Mouse (Mus musculus): ENCODE measurements around the gene Asf1b. TPM values are rescaled to one million over a fixed set of nuclear protein-coding genes. Genes with fewer than 3 reads are reported as not detected.
A peak's percentile ranks its signal among the peaks of the same experiment; 100 is the strongest.

Gene Asf1b
- total and polyA plus RNA-seq, 3 experiments: 62.2 to 101 (median 71.1) TPM

DNA sequence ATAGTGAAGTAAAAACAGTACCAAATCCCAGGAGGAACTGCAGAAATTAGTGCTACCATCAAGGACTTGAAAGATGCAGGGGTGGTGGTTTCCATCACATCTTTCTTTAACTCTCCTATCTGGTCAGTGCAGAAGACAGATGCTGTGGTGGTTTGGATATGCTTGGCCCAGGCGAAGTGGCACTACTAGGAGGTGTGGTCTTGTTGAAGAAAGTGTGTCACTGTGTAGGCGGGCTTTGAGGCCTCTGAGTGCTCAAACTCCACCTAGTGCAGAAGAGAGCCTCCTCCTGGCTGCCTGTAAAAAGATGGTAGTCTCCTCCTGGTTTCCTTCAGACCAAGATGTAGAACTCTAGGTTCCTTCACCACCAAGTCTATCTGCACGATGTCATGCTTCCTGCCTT is 9.8 kb upstream of the Asf1b start:
- peaks cover 0 to 5% of the 10 kb centered on the region in 2 experiments for H3K36me3 ChIP-seq (replicated peaks in 1 of 2; ENCODE audit: control insufficient read depth in 1 of 2, insufficient read depth in 1 of 2, low read length in 1 of 2)
- in situ Hi-C loops (cut with MboI; ENCODE audit: low pct_ligation_motif_present, low pct_unique_long_range_greater_than_20kb, low sequenced_read_pairs): no loop called here
- no peak overlapping the region for H3K9ac ChIP-seq (ENCODE audit: insufficient read depth, low read depth)
- peaks cover 0 to 5% of the 10 kb centered on the region in 2 experiments; a peak in 1 of 4 replicates for H3K4me1 ChIP-seq (ENCODE audit: control insufficient read depth in 1 of 2, insufficient read depth in 2 of 2)
- H3K4me2 ChIP-seq (ENCODE audit: insufficient read depth, low read depth, poor library complexity, severe bottlenecking): no peak overlapping the region
- peak; percentile 20 for DNase-seq (ENCODE audit: extremely low read depth)
- H3K79me2 ChIP-seq (replicated peaks; ENCODE audit: control insufficient read depth, extremely low read depth, insufficient read depth, poor library complexity, severe bottlenecking): no peaks in the 10 kb centered on the region
- dilution Hi-C loops (cut with MboI; ENCODE audit: extremely low pct_ligation_motif_present, extremely low pct_unique_long_range_greater_than_20kb, low sequenced_read_pairs): no loop called here
- H3K27ac ChIP-seq (ENCODE audit: insufficient read depth, low read depth): no peak overlapping the region
- H3K27me3 ChIP-seq (replicated peaks): no peaks in the 10 kb centered on the region
- H3K9me3 ChIP-seq (replicated peaks; ENCODE audit: low read length): no peaks in the 10 kb centered on the region
- no peak overlapping the region for H3K4me3 ChIP-seq (replicated peaks in 1 of 3; ENCODE audit: low read depth in 2 of 3, low read length in 2 of 3, poor library complexity in 1 of 3)
- TF ChIP-seq CTCF (conservative IDR thresholded peaks at IDR 0.05 in 1 of 2, IDR thresholded peaks at IDR 0.05 in 1 of 2; ENCODE audit: low read depth in 2 of 2, low read length in 2 of 2): peak in 1 of 2 experiments; percentile 9; a peak in 1 of 4 replicates
- TF ChIP-seq MXI1 (IDR thresholded peaks at IDR 0.05; ENCODE audit: low read depth, low read length): no peak

GRCm38 (mm10) chr8:83954749-83955105 is 580 bp upstream of the Asf1b start:
- Histone ChIP-seq H3K36me3 (replicated peaks in 1 of 2; ENCODE audit: control insufficient read depth in 1 of 2, insufficient read depth in 1 of 2, low read length in 1 of 2) (peaks cover 0 to 15% of the 10 kb centered on the region in 2 experiments), H3K4me1 (ENCODE audit: control insufficient read depth in 1 of 2, insufficient read depth in 2 of 2) (peaks cover 0 to 22% of the 10 kb centered on the region in 2 experiments; a peak in 2 of 4 replicates), H3K4me3 (replicated peaks in 1 of 3; ENCODE audit: low read depth in 2 of 3, low read length in 2 of 3, poor library complexity in 1 of 3) (peak overlapping the region; percentile 56 to 87 (median 70)), H3K27me3 (replicated peaks) (no peaks in the 10 kb centered on the region), H3K9me3 (replicated peaks; ENCODE audit: low read length) (no peaks in the 10 kb centered on the region), H3K9ac (ENCODE audit: insufficient read depth, low read depth) (peak overlapping the region; percentile 26), H3K27ac (ENCODE audit: insufficient read depth, low read depth) (peak overlapping the region; percentile 21; the same call in 1 of the 2 replicates), H3K4me2 (ENCODE audit: insufficient read depth, low read depth, poor library complexity, severe bottlenecking) (peak overlapping the region; percentile 64), H3K79me2 (replicated peaks; ENCODE audit: control insufficient read depth, extremely low read depth, insufficient read depth, poor library complexity, severe bottlenecking) (peaks cover 24% of the 10 kb centered on the region)
- DNase-seq (ENCODE audit: extremely low read depth): no peak
- dilution Hi-C loops (cut with MboI; ENCODE audit: extremely low pct_ligation_motif_present, extremely low pct_unique_long_range_greater_than_20kb, low sequenced_read_pairs) (no loop called here), in situ Hi-C loops (cut with MboI; ENCODE audit: low pct_ligation_motif_present, low pct_unique_long_range_greater_than_20kb, low sequenced_read_pairs) (loop anchor here (10.0 kb wide), 2 partner anchors 60 to 170 kb away; no protein-coding TSS in a partner anchor)
- TF ChIP-seq GABPA (IDR thresholded peaks at IDR 0.05; ENCODE audit: insufficient replicate concordance, low read depth, low read length) (no peak), TBP (conservative IDR thresholded peaks at IDR 0.05; ENCODE audit: low read depth, low read length) (peak; percentile 85)

DNA sequence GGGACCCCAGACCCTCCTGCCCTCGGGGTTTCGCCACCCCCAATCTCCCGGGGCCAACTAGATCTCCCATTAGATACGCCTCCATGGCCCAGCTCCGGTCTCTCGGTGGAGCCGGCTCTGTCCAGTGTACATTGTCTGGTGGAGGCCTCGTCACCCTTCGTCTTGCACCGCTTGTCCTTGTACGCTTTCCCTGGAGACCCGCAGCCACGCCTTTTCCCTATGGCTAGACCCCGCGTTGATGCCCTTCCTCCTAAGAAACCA is 581 bp downstream of the Asf1b start:
- Histone ChIP-seq H3K4me1 (ENCODE audit: control insufficient read depth in 1 of 2, insufficient read depth in 2 of 2) (peaks cover 0 to 22% of the 10 kb centered on the region in 2 experiments; a peak in 2 of 4 replicates), H3K36me3 (replicated peaks in 1 of 2; ENCODE audit: control insufficient read depth in 1 of 2, insufficient read depth in 1 of 2, low read length in 1 of 2) (peaks cover 0 to 24% of the 10 kb centered on the region in 2 experiments), H3K9me3 (replicated peaks; ENCODE audit: low read length) (no peaks in the 10 kb centered on the region), H3K27ac (ENCODE audit: insufficient read depth, low read depth) (peak overlapping the region; percentile 11; the same call in 1 of the 2 replicates), H3K9ac (ENCODE audit: insufficient read depth, low read depth) (peak overlapping the region; percentile 63), H3K79me2 (replicated peaks; ENCODE audit: control insufficient read depth, extremely low read depth, insufficient read depth, poor library complexity, severe bottlenecking) (peaks cover 29% of the 10 kb centered on the region), H3K27me3 (replicated peaks) (no peaks in the 10 kb centered on the region), H3K4me2 (ENCODE audit: insufficient read depth, low read depth, poor library complexity, severe bottlenecking) (peak overlapping the region; percentile 84), H3K4me3 (replicated peaks in 1 of 3; ENCODE audit: low read depth in 2 of 3, low read length in 2 of 3, poor library complexity in 1 of 3) (peak overlapping the region; percentile 72 to 89 (median 87))
- dilution Hi-C loops (cut with MboI; ENCODE audit: extremely low pct_ligation_motif_present, extremely low pct_unique_long_range_greater_than_20kb, low sequenced_read_pairs): no loop called here
- in situ Hi-C loops (cut with MboI; ENCODE audit: low pct_ligation_motif_present, low pct_unique_long_range_greater_than_20kb, low sequenced_read_pairs): loop anchor here (10.0 kb wide), 2 partner anchors 61 to 171 kb away; no protein-coding TSS in a partner anchor
- no peak for DNase-seq (ENCODE audit: extremely low read depth)
- TF ChIP-seq SIN3A (IDR thresholded peaks at IDR 0.05; ENCODE audit: low read length) (no peak), NELFE (IDR thresholded peaks at IDR 0.05; ENCODE audit: low read depth, low read length) (0 out of 2 replicates have a peak, but pooled peaks have one; percentile 5), ELF1 (IDR thresholded peaks at IDR 0.05; ENCODE audit: low read depth, low read length) (no peak)
